Mouse (Mus musculus) adrenal gland (tissue): ENCODE measurements around the gene Gabbr1.

Experiments
- intact Hi-C: fragments of 180-260 bp; cut with DNase I; formaldehyde crosslinking; loops from one replicate; pipeline ENCODE4 v1.15.1; 2025

Gabbr1 gene

GRCm38 (mm10) chr17:37039127-37039894 lies 6.5 kb upstream of the Gabbr1 start:
- intact Hi-C loops = no loop called here

- intact Hi-C loops = loop anchor here (5.0 kb wide), 4 partner anchors 37 to 152 kb away; partner anchors contain the start of gene Trim40
Measured at GRCm38 (mm10) chr17:37044651-37045244, 1.0 kb upstream of the Gabbr1 start.

- intact Hi-C loops = loop anchor here (5.0 kb wide), 3 partner anchors 49 to 154 kb away; partner anchors contain the start of gene Trim40
Measured at GRCm38 (mm10) chr17:37046312-37047112, 746 bp downstream of the Gabbr1 start.

- intact Hi-C loops = loop anchor here (5.0 kb wide), 3 partner anchors 50 to 155 kb away; partner anchors contain the start of gene Trim40
Measured at GRCm38 (mm10) chr17:37047332-37047976, 1.7 kb downstream of the Gabbr1 start.

- intact Hi-C loops = loop anchor here (5.0 kb wide), 3 partner anchors 51 to 156 kb away; partner anchors contain the start of gene Trim40
Measured at GRCm38 (mm10) chr17:37047981-37048380, 2.2 kb downstream of the Gabbr1 start.

GRCm38 (mm10) chr17:37048383-37048782 lies 2.6 kb downstream of the Gabbr1 start:
- intact Hi-C loops = loop anchor here (5.0 kb wide), 3 partner anchors 51 to 156 kb away; partner anchors contain the start of gene Trim40

- intact Hi-C loops = loop anchor here (5.0 kb wide), 3 partner anchors 52 to 157 kb away; partner anchors contain the start of gene Trim40
Measured at GRCm38 (mm10) chr17:37049570-37050310, 4.0 kb downstream of the Gabbr1 start.

- intact Hi-C loops = no loop called here
Measured at GRCm38 (mm10) chr17:37050399-37050798, 4.6 kb downstream of the Gabbr1 start.

GRCm38 (mm10) chr17:37050876-37051275 lies 5.1 kb downstream of the Gabbr1 start:
- intact Hi-C loops = no loop called here

- intact Hi-C loops = no loop called here
Measured at GRCm38 (mm10) chr17:37051745-37052144, 6.0 kb downstream of the Gabbr1 start.

GRCm38 (mm10) chr17:37056957-37057356 lies 11.2 kb downstream of the Gabbr1 start:
- intact Hi-C loops = no loop called here

- intact Hi-C loops = no loop called here
Measured at GRCm38 (mm10) chr17:37061435-37061834, 15.7 kb downstream of the Gabbr1 start.

GRCm38 (mm10) chr17:37062101-37062641 lies 16.4 kb downstream of the Gabbr1 start:
- intact Hi-C loops = no loop called here

GRCm38 (mm10) chr17:37063063-37063462 lies 17.3 kb downstream of the Gabbr1 start:
- intact Hi-C loops = no loop called here

GRCm38 (mm10) chr17:37063686-37064495 lies 18.1 kb downstream of the Gabbr1 start:
- intact Hi-C loops = no loop called here

GRCm38 (mm10) chr17:37065993-37066392 lies 20.2 kb downstream of the Gabbr1 start:
- intact Hi-C loops = no loop called here

GRCm38 (mm10) chr17:37067861-37068260 lies 22.1 kb downstream of the Gabbr1 start:
- intact Hi-C loops = no loop called here

- intact Hi-C loops = no loop called here
Measured at GRCm38 (mm10) chr17:37070121-37070520, 24.4 kb downstream of the Gabbr1 start.

- intact Hi-C loops = no loop called here
Measured at GRCm38 (mm10) chr17:37072080-37072729, 26.4 kb downstream of the Gabbr1 start.
